Mouse (Mus musculus): ENCODE results near the gene Myh7b. TPM values are rescaled to one million over a fixed set of nuclear protein-coding genes. Genes with fewer than 3 reads are reported as not detected.

Myh7b gene
- 0.38 and 0.54 TPM in 2 replicates for polyA plus RNA-seq (2015; fragmentation: Nextera tagmentation; extraction: Ambion mirVana)

DNA sequence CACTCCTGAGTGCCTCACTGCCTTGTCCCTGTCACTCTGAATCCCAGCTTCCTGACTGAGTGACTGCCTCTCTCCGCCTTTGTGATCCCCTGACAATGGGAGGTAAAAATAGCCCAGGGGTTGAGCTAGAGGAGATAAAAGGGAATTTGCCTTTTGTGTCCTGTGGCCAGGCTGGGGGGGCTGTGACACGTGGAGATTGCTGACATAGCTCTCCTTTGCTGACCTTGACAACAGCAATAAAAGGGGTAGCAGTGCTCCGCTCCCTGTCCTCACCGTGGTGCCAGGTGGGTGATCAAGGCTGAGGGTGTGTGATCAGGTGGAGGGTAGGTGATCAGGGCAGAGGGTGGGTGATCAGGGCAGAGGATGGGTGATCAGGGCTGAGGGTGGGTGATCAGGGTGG is at the start of gene Myh7b:
Gene Myh7b (plus strand): TSS at position 235 of the 400 bp plus-strand sequence.
- H3K9ac ChIP-seq (replicated peaks; ENCODE audit: low read depth), result no peak within 1 kb of the TSS
- ATAC-seq (no peak), DNase-seq (ENCODE audit: low spot score) (no peak)
- TF ChIP-seq EP300 (IDR thresholded peaks at IDR 0.05), result no peak
- H3K4me3 ChIP-seq (ENCODE audit: low read depth, low read length), result no peak within 1 kb of the TSS
- H3K9me3 ChIP-seq (ENCODE audit: low read length), result no peaks in the 10 kb centered on the region
- no peaks in the 10 kb centered on the region for H3K27me3 ChIP-seq (replicated peaks; ENCODE audit: insufficient read depth, low read length)
- WGBS, result 39% methylated on average over 4 of the region's 4 CpGs
- no peaks in the 10 kb centered on the region for H3K36me3 ChIP-seq (ENCODE audit: insufficient read depth, low read length)
- no peak within 1 kb of the TSS for H3K4me2 ChIP-seq (replicated peaks; ENCODE audit: low read depth, low read length)
- no peak within 1 kb of the TSS for H3K27ac ChIP-seq (ENCODE audit: low read length)
- H3K4me1 ChIP-seq (ENCODE audit: insufficient read depth, low read depth, low read length), result peaks cover 3% of the 10 kb centered on the region; the same call in 1 of the 2 replicates

DNA sequence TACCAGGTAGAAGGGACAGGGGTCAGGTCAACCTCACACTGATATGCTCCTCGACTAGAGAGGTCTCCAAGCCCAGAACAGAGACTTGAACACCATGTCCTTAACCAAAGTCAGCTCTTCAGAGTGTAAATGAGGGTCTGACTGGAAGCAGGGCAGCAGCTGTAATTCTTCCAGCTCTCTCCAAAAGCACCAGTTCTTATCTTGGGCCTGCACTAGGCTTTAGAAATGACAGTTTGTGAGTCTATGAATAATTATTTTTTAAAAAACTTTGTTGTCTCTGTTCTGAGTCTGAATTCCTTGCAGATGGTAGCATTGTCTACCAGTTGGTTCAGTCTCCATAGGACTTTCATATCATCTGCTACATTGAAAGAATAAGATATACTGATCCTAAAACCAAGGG is 48.8 kb upstream of the Myh7b start:
- H3K4me1 ChIP-seq (ENCODE audit: insufficient read depth, low read depth, low read length), result no peaks in the 10 kb centered on the region
- H3K9me3 ChIP-seq (ENCODE audit: low read length), result no peaks in the 10 kb centered on the region
- TF ChIP-seq CTCF (IDR thresholded peaks at IDR 0.05) (no peak), EP300 (IDR thresholded peaks at IDR 0.05) (no peak)
- ATAC-seq (no peak), DNase-seq (ENCODE audit: low spot score) (no peak)
- no peak overlapping the region for H3K4me2 ChIP-seq (replicated peaks; ENCODE audit: low read depth, low read length)
- no peaks in the 10 kb centered on the region; the same call in 1 of the 2 replicates for H3K36me3 ChIP-seq (ENCODE audit: insufficient read depth, low read length)
- no peak overlapping the region for H3K4me3 ChIP-seq (ENCODE audit: low read depth, low read length)
- no peak overlapping the region for H3K27ac ChIP-seq (ENCODE audit: low read length)
- WGBS, result 44% methylated on average over 1 of the region's 1 CpGs
- no peak overlapping the region for H3K9ac ChIP-seq (replicated peaks; ENCODE audit: low read depth)
- no peaks in the 10 kb centered on the region for H3K27me3 ChIP-seq (replicated peaks; ENCODE audit: insufficient read depth, low read length)

DNA sequence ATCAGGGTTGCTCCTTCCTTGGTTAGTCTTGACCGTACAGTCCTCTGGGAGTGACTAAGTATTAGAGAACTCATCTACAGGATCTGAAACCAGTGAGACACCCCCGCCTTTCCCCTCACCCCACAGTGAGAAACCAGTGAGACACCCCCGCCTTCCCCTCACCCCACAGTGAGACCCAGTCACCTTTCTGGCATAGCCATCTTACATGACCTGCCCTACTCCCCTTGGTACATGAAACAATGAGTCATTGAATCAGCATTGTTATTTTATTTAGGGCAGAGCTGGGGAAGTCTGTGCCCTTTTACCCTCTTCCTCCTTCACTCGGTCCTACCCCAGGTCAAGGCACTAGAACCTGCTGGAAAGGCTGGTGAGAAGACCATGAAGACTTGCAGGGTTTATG is 48.1 kb upstream of the Myh7b start:
- Histone ChIP-seq H3K4me3 (ENCODE audit: low read depth, low read length) (no peak overlapping the region), H3K36me3 (ENCODE audit: insufficient read depth, low read length) (no peaks in the 10 kb centered on the region; the same call in 1 of the 2 replicates), H3K4me2 (replicated peaks; ENCODE audit: low read depth, low read length) (no peak overlapping the region), H3K9me3 (ENCODE audit: low read length) (no peaks in the 10 kb centered on the region), H3K9ac (replicated peaks; ENCODE audit: low read depth) (no peak overlapping the region), H3K27me3 (replicated peaks; ENCODE audit: insufficient read depth, low read length) (no peaks in the 10 kb centered on the region), H3K27ac (ENCODE audit: low read length) (no peak overlapping the region), H3K4me1 (ENCODE audit: insufficient read depth, low read depth, low read length) (no peaks in the 10 kb centered on the region)
- ATAC-seq (no peak), DNase-seq (ENCODE audit: low spot score) (no peak)
- TF ChIP-seq CTCF (IDR thresholded peaks at IDR 0.05) (no peak), EP300 (IDR thresholded peaks at IDR 0.05) (no peak)
- WGBS, result 69% methylated on average over 4 of the region's 4 CpGs

DNA sequence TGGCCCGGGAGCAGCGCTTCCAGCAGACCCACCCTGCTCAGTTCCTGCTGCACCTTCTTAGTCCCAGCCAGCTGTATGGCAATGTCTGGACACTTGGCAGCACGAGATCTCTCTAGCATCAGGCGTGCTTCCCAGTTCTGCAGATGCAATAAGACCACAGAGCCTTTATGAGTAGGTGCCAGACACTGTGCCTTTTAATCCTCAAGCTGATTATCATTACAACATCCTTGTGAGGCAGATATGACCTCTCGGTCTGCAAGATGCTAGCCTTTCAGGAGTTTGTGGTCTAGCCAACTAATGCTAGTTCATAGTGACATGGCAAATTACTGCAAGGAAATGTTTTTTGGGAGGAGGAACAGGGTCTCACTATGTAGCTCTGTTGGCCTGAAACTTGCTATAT is 43.3 kb upstream of the Myh7b start:
- no peak overlapping the region for H3K4me2 ChIP-seq (replicated peaks; ENCODE audit: low read depth, low read length)
- H3K36me3 ChIP-seq (ENCODE audit: insufficient read depth, low read length), result no peaks in the 10 kb centered on the region; the same call in 1 of the 2 replicates
- TF ChIP-seq EP300 (IDR thresholded peaks at IDR 0.05) (no peak), CTCF (IDR thresholded peaks at IDR 0.05) (no peak)
- 88% methylated on average over 5 of the region's 5 CpGs for WGBS
- H3K9ac ChIP-seq (replicated peaks; ENCODE audit: low read depth), result no peak overlapping the region
- ATAC-seq (no peak), DNase-seq (ENCODE audit: low spot score) (no peak)
- H3K9me3 ChIP-seq (ENCODE audit: low read length), result no peaks in the 10 kb centered on the region
- no peak overlapping the region for H3K4me3 ChIP-seq (ENCODE audit: low read depth, low read length)
- H3K4me1 ChIP-seq (ENCODE audit: insufficient read depth, low read depth, low read length), result no peaks in the 10 kb centered on the region
- H3K27ac ChIP-seq (ENCODE audit: low read length), result no peak overlapping the region
- H3K27me3 ChIP-seq (replicated peaks; ENCODE audit: insufficient read depth, low read length), result no peaks in the 10 kb centered on the region

DNA sequence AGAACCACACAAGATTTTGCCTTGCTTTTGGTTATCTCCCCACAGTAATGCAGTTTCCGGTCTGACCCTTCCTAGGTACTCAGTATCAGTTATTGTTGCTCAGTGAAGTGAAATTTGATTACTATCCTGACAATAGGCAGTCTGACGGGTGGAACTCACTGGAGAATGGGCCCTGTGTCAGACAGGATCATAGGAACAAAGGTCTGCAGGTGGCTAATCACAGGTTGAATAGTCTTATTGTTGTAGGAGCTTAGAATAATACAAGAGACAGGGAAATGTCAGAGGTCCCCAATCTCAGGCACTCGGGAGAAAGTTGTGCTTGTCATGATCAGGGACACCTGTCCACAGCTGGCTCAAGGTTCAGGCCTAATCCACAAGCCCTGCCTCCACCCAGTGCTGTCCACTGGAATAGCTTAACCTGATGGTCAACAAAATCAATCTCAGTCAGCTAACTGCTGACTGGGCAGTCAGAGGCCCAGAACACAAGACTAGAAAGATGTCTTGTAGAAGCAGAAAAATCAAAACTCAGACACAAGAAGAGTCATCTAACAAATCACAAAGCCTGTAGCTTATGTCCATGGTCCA is 41.7 kb upstream of the Myh7b start:
- no peak overlapping the region for H3K4me3 ChIP-seq (ENCODE audit: low read depth, low read length)
- H3K4me1 ChIP-seq (ENCODE audit: insufficient read depth, low read depth, low read length), result no peaks in the 10 kb centered on the region
- no peaks in the 10 kb centered on the region for H3K36me3 ChIP-seq (ENCODE audit: insufficient read depth, low read length)
- no peak overlapping the region for H3K27ac ChIP-seq (ENCODE audit: low read length)
- no peaks in the 10 kb centered on the region for H3K9me3 ChIP-seq (ENCODE audit: low read length)
- WGBS, result 43% methylated on average over 3 of the region's 3 CpGs
- no peak overlapping the region for H3K4me2 ChIP-seq (replicated peaks; ENCODE audit: low read depth, low read length)
- no peak overlapping the region for H3K9ac ChIP-seq (replicated peaks; ENCODE audit: low read depth)
- TF ChIP-seq EP300 (IDR thresholded peaks at IDR 0.05) (no peak), CTCF (IDR thresholded peaks at IDR 0.05) (no peak)
- ATAC-seq (no peak), DNase-seq (ENCODE audit: low spot score) (no peak)
- H3K27me3 ChIP-seq (replicated peaks; ENCODE audit: insufficient read depth, low read length), result no peaks in the 10 kb centered on the region

DNA sequence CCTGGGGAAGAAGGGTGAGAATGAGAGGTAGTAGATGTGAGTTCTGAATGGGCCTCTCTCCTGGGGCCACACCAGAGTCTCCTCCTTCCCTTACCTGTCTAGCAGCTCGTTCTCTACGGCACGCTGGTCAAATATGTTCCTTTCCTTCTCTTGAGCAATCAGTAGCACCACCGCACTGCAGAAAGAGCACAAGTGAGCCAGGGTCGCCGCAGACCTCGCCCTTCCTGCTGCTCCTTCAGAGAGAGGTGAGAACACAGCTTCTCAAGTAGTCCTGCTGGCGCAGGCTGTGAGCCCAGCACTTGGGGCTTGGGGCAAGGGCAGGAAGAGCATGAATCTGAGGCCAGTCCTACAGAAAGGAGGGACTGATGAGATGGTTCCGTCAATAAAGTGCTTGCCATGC is 38.0 kb upstream of the Myh7b start:
- no peaks in the 10 kb centered on the region for H3K36me3 ChIP-seq (ENCODE audit: insufficient read depth, low read length)
- no peak overlapping the region for H3K4me2 ChIP-seq (replicated peaks; ENCODE audit: low read depth, low read length)
- H3K4me3 ChIP-seq (ENCODE audit: low read depth, low read length), result no peak overlapping the region
- DNase-seq (ENCODE audit: low spot score) (peak; percentile 67), ATAC-seq (peak; percentile 82)
- peaks cover 4% of the 10 kb centered on the region; the same call in 1 of the 2 replicates for H3K4me1 ChIP-seq (ENCODE audit: insufficient read depth, low read depth, low read length)
- WGBS, result 47% methylated on average over 9 of the region's 9 CpGs
- H3K9me3 ChIP-seq (ENCODE audit: low read length), result no peaks in the 10 kb centered on the region
- H3K27ac ChIP-seq (ENCODE audit: low read length), result no peak overlapping the region
- no peak overlapping the region for H3K9ac ChIP-seq (replicated peaks; ENCODE audit: low read depth)
- no peaks in the 10 kb centered on the region for H3K27me3 ChIP-seq (replicated peaks; ENCODE audit: insufficient read depth, low read length)
- TF ChIP-seq EP300 (IDR thresholded peaks at IDR 0.05) (no peak), CTCF (IDR thresholded peaks at IDR 0.05) (no peak)

DNA sequence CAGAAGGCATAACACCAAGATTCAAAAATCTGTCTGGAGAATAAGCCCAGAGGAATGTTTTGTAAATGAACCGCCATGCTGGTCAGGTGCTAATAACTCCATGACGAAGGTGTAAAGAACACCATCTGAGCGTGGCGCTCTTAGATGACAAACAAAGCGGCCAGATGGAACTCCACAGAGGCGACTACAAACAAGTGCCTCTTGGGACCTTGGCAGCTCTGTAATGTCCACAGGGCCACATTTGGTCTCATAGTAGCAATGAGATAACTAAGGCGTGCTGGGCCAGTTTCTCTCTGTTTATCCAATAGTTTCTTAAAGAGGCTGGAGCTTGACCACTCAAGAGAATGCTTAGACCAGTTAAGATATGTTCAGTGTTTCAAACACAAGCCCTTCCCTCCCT is 37.0 kb upstream of the Myh7b start:
- Histone ChIP-seq H3K36me3 (ENCODE audit: insufficient read depth, low read length) (no peaks in the 10 kb centered on the region), H3K4me2 (replicated peaks; ENCODE audit: low read depth, low read length) (no peak overlapping the region), H3K9ac (replicated peaks; ENCODE audit: low read depth) (no peak overlapping the region), H3K4me1 (ENCODE audit: insufficient read depth, low read depth, low read length) (peaks cover 4% of the 10 kb centered on the region; the same call in 1 of the 2 replicates), H3K9me3 (ENCODE audit: low read length) (no peaks in the 10 kb centered on the region), H3K4me3 (ENCODE audit: low read depth, low read length) (no peak overlapping the region), H3K27ac (ENCODE audit: low read length) (no peak overlapping the region), H3K27me3 (replicated peaks; ENCODE audit: insufficient read depth, low read length) (no peaks in the 10 kb centered on the region)
- WGBS, result 71% methylated on average over 7 of the region's 7 CpGs
- DNase-seq (ENCODE audit: low spot score) (no peak), ATAC-seq (no peak)
- no peak for TF ChIP-seq CTCF (IDR thresholded peaks at IDR 0.05)
- TF ChIP-seq EP300 (IDR thresholded peaks at IDR 0.05), result no peak

Data from lung, postnatal 0 days (tissue).